Mouse (Mus musculus) cerebellum, postnatal 36 days (tissue): ENCODE results near the gene Wdr91.

Source experiments
- DNase-seq, 2 experiments: peaks; one replicate each; pipeline ENCODE4 v3.0.0; 2021 to 2022; ENCODE audit warnings: mixed read lengths in 2 of 2

Wdr91 gene

DNA sequence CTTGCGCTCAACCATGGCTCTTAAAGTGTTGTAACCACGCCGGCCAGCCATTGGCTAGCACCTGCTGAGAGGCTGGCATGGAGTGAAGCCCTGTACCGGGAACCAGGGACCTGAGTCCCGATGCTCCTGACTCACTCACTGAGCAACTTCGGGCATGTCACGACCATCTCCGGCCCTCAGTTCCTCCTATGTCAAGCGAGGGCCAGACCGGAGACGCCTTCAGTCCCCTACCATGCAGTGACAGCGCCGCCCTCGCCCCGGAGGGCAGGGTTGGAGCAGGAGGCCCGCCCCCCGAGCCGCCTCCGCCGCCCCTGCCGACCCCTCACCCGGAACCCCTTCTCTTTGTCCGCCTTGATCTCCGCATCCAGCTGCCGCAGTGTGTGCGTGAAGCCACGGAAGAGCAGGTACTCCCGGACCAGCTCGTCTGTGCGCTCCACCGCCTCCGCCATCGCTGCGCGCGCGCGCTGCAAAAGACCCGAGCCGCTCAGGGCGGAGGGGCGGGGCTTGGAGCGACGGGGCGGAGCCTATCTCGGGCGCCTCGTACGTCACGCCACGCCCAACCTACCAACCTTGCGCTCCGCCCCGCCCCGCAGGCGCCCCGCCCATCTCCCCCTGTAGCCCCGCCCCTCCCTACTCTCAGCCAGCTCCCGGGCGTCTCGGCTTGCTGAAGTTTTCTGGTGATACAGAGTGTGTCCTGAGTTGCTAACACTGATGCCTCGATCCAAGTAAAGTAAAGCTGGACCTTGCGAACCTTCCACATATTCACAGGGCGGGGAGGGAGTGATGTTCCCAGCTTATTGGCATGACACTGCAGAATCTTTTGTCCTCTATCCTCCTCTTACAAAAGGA, at the start of gene Wdr91:
Gene Wdr91, minus strand, starts transcription at position 506 of the 849 bp plus-strand sequence.
- peak; percentile 93 for DNase-seq

DNA sequence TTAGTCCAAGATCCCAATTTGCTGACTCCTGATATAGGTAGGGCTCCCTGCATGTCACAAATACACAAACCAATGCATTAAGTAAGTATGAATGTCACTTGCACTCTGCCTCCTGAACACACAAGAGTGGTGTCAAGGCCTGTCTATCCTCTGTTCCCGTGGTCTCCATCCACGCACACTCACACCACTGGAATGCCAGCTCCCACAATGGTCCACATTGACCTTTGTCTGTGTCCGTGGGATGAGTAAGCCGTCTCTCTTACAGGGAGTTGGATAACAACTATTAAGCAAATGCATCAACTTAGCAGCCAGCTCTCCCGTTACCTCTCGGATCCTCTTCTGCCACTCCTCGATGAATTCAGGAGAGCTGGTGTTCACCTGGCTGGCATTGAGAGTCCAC, 48.5 kb upstream of the Wdr91 start:
- DNase-seq = no peak

DNA sequence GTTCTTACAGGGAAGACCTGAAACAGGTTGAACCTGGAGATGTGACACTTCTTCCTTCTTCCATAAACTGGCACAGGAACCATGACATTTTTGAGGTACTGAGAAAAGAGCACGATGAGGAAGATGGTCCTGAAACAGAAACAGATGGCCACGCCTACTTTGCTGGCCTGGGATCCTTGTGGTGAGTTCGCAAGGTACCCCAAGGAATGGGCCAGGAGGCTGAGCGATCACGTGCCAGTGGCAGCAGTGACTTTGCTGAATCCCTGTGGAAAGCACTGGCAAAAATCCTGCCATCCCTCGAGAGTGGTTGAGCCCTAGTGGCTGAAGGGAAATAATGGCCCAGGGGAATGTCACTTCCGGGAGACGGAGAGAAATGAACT, 45.2 kb upstream of the Wdr91 start:
- DNase-seq = no peak

DNA sequence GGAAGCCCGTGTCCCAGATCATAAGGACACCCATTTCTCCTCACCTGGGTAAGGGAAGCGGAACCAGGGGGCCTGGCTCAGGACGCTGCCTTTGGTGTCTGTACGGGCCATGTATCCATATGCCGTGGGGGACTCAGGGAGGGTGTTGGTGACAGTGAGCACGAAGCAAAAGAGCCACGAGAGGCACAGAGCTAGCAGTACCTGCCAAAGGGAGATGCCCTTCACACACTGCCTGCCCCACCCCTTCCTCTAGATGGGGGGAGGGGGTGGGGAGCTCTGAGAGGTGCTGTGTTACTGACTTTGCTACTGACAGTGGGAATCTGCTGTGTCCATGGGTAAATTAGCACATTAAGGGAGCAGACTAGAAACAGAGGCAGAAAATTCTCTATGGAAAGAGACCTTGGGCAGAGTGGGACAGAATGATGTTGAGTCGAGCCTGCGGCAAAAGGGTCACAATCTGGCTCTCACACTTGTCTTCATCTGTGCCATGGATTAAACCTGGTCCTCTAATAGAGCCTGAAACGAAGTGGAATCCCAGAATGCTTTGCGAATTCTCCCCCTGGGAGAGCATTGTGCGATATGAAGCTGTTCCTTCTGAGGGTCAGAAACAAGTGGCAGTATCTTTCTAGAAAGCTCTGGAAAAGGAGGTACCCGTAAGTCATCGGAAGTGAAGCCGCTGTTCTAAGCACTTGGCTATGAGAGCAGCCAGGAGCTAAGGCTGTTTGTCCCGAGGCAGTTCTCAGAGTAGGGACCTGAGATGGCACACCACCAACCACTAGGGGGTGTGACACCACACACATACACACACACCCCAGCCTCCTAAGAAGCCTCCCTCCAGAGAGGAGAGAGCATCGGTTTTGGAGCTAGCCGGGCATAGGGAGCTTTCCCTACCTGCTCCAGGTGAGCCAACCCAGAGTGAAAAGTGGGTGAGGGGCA, 44.5 kb upstream of the Wdr91 start:
- no peak for DNase-seq

DNA sequence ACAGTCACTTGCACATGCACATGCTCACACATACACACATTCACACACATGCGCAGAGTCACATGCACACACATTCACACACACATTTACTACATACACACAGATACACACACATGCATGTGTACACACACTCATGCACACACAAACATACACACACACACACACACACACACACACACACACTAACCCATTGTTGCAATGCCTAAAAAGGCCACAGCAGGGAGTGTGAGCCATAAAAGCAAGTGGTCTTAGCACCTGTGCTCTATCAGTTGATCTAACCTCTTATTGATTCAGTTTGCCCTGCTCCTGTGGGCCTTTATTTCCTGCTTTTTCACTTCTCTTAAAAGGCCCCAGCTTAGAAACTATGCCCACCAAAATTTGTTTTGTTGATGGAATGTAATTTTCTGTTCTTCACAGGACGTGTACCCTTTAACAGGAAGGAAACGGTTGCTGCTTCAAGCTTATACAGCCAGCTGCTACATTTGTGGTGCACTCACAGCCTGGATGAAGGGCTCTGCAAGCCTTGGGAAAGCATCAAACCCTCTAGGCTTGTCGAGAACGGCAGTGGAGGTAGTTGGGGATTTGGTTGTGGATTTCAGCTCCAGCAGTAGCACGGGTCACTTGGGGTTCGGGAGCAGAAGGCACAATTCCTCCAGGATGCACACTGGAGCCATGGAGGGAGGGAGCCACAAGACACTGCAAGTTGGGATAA, 41.4 kb upstream of the Wdr91 start:
- no peak for DNase-seq

DNA sequence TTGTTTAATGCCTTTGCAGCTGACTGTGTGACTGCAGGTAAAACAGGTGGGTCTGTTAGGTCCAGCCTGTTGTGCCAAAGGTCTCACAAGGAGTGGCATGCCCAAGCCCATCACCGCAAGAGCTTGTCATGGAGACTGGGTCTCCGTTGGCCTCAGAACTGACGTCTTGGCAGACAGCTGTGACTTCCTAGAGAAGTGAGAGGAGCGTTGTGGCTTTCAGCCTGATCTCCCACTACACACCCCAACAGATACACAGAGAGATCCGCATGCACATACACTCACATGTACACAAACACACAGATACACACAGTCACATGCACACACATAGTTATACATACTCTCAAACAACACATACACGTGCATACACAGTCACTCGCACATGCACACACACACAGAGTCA, 40.8 kb upstream of the Wdr91 start:
- no peak for DNase-seq

DNA sequence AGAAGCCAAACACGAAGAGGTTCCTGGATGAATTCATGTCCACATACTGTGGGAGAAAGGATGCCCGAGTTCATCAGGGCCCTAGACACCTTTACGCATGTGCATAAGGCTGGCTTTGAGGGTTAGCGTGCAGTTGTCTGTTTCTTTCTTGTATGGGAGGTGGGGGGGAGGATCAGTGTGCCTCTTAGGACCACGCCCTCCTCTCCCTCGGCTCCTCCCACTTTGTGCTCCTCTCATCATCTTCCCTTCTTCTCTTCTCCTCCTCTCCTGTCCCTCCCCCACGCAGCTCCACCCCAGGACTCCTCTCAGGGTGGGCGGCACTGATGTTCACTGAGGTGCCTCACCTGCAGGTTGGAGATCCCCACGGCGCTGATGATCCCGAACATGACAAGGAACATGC, 37.8 kb upstream of the Wdr91 start:
- DNase-seq = no peak

DNA sequence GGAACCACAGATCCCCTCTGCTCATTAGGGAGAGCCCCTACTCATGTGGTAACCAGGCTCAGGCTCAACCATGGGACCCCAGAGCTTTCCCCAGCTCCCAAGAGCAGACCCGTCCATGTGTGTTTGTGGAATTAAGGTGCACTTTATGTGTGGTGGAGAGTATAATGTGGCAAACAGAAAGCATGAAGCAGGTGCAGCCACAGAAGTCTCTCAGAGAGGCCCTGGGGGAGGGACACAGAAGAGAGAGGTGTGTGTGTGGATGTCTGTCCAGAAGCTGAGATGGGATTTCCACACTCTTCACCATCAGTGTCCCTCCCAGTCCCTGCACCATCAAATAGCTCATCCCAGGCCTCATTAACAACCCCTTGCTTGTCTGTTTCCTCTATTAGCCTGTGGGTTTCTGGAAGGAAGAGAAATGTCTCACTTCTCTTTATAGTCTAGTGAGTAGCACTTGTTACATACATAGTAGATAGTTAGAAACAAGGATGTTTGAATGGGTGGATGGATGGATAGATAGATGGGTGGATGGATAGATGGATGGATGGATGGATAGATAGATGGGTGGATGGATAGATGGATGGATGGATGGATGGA, 35.9 kb upstream of the Wdr91 start:
- no peak for DNase-seq

DNA sequence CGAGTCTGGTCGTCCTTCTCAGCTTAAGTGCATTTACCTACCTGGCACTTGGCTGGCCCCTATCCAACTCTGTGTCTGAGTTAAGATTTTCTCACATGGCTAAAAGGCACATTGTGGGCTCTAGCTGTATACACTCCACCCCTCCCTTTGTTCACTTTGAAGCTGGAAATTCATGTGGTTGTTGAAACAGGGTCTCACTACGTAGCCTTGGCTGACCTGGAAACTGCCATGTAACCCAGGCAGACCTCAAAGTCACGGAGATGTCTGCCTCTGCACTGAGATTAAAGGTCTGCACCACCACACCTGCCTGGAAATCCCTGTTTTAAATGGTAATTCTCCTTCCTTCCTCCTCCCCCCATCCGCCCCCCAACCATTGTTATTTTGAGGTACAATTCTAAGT, 32.8 kb upstream of the Wdr91 start:
- DNase-seq = no peak

DNA sequence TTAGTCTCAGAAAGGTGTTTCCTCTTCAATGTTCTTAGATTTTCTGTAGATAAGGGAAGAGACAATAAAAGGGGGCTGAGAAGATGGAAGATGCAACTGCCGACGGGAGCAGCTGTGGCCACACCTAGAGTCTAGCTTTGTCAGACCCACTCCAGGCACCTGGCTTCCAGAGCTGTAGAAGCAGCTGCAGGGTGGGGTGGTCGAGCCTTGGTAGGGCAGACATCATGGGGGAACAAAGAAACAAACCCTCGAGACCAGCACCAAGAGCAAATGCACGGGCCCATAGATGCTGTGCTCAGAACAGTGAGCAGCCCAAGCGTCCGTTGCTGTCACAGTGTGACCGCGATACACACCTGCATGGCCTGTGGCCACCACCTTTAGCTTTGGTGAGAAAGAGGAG, 31.8 kb upstream of the Wdr91 start:
- DNase-seq = no peak

DNA sequence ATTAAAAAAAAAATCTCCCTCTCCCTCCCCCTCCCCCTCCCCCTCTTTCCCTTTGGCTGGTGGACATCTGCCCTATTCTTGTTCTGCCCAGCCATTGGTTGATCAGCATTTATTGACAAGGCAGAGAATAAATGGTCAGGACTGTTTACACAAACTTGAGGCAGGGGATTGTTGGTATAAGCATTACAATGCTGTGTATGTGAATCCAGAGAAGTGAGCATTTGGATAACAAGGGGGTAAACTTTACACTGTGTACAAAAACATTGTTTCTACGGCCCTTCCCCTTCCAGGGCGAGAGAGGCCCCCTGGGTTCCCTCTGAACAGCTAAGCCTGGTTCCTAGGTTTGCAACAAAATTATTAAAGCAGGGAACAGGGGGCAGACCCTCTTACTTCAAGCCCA, 30.8 kb upstream of the Wdr91 start:
- DNase-seq = no peak

DNA sequence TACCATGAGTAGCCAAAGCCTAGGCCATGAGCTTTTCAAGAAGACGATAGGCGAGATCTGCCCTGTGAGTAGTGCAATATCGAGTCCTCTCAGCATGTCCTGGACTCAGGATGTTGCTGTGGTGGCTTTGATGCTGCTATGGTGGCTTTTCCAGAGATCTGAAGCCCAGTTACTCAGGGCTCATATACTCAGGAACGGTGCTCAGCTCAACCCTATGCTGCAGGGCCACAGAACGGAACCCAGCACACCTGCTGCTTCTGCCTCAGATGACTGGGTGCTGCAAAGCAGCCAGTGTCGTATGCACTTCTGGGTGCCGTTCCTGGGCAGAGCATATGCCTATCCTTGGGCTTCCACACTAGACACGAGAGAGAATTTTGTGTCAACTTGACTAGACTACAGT, 28.8 kb upstream of the Wdr91 start:
- DNase-seq = no peak

DNA sequence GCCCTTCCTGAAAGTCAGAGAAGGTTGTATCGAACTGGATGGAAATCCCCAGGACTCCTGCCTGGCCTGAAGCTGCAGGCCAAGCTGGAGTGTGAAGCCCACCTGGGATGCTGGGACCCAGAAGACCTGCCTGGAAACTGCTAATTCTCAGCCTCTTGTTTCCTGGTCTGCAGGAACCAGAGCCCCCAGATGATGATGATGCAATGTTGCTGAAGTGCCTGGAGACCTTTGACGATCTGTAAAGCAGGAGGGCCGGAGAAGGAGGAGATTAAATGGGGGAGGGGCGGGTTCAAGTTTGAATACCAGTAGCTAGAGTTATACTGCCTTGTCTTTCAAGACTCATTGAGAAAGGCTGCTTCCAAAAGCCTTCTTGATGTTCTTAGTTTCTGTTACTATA, 28.3 kb upstream of the Wdr91 start:
- no peak for DNase-seq

DNA sequence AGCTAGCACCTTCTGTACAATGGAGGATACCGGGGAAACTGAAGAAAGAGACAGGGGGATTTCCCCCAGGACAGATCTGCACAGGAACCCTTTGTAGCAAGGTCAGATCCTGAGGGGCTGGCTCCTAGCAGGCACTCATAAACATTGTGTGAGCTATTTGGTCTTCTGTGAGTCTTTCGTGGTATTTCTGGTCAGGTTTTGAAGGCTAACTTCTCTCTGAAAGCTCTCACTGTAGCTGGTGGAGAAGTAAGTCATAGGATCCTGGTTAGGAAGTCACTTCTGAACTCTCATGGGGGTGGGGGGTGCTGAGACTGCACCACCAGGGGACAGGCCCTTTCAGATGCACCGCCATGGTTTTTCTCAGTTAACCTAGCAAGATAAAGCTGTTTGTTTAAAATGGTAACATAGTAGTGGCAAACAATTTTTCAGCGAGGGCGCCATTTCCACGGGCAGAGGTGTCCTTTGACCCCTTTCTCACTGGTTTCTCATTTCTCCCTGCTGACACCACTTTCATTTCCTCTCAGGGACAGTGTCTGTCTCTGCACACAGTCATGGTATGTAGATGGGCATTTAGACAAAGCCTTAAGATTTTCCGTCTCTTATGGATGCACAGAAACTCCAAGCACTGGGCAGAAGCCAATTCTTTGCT, 27.7 kb upstream of the Wdr91 start:
- no peak for DNase-seq

DNA sequence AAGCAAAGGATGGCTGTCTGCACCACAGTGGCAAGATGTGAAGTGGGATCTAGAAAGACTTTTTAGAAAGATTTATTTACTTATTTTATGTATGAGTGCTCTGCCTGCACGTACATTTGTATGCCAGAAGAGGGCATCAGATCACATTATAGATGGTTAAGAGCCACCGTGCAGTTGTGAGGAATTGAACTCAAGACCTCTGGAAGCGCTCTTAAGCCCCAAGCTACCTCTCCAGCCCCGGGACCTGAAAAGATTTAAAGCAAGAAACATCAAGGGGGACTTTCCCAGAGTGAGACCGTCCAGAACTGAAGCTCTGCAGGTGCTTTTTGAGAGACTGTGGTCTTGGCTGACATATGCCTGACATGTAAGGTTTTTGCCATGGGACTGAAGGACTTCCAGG, 26.1 kb upstream of the Wdr91 start:
- DNase-seq = no peak

DNA sequence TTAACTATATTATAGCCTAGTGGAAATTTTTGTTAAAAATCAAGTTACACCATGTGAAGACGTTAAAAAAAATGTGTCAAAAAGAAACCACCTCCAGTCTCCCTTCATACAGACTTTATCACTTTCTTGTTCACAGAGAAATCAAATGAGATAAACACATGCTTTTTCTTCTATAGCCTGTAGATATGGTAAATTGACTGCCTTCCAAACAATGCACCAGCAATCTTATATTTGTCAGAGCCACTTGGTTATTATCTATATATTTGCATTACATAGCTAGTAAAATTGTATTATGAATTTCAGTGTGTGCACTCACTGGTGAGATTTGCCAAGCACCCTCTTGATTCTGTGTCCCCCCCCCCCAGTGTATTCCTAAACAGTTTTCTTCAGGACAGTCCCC, 22.0 kb upstream of the Wdr91 start:
- no peak for DNase-seq

DNA sequence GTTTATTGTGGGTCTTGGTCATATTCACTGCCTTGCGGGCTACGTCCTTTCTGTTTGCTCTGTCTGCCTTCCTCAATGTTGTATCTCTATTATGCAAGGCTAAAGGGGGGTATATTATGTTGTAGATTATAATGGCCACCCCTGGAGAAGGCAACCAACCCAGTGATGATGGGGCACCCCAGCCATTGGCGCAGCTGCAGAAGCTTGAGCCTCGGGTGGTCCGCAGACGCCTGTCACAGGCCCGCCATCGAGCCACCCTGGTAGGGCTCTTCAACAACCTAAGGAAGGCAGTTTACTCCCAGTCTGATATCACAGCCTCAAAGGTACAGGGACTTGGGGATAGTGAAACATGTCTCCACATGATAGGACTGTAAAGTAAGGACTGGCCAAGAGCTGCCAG, 16.9 kb upstream of the Wdr91 start:
- no peak for DNase-seq

DNA sequence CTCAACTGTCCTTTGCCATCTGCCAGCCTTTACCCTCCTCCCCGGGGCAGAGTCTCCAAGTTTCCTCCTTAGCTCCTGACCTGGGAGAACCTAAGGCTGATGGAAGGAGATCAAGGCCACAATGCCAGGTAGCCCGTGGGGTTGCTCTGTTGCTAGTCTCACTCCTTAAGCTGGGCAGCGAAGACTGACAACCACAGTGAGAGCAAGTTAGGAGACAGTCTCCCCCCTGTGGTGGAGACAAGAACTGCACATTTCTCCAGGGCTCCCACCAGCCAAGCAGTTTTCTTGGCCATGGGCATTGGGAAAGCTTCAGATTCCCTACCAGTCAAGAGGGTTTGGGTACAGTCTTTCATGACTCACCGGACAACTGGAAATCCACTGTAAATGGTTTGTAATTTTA, 16.5 kb upstream of the Wdr91 start:
- peak; percentile 72 to 76 for DNase-seq

DNA sequence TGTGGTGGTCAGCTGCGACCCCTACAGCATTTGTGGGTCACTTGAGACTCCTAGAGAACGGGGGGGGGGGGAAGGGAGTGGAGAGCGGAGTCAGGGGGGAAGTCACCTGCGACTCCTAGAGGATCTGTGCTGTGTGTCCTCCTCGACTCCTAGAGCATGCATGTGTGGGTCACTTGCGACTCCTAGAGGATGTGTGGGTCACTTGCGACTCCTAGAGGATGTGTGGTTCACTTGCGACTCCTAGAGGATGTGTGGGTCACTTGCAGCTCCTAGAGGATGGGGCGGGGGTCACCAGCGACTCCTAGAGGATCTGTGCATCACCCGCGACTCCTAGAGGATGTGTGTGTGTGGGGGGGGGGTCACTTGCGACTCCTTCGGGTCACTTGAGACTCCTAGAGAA, 11.3 kb upstream of the Wdr91 start:
- DNase-seq = peak in 1 of 2 experiments; percentile 14

DNA sequence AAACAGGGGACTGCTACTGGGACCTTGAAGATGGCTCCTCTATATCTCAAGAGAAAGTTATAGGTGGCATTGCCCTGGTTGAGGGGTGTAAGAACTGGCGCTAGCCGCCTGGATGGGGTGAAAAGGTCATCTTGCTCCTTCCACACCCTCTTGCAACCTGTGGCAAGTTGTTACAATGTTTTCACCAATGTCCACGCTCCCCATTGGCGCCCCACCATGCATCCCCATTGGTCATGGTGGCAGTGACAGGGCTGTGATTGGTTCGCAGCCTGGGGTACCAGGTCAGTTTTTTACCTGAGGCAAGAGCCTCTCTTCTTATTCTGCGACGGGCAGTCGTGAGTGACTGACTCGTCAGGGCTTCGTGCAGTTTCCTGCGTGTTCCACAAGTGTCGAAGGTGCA, 10.0 kb upstream of the Wdr91 start:
- no peak for DNase-seq

DNA sequence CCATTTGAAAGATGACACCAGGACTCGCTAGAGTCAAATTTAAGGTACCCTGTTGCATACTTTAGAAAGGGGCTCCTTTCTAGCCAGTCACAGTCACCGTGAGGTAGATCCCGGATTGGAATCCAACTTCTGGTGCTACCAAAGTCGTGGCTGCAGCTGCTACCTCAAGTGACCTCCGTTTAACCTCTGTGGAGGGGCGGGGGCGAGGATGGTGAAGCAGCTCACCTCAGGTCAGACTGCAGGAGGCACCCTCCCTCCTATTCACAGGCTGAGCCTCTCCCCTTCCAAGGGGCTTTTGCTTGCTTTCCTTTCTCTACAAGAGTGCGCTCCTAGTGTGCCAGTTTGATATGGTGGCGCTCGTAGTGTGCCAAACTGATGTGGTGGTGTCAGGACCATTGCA, 9.3 kb upstream of the Wdr91 start, which contains the start of gene Stra8:
Gene Stra8, plus strand, starts transcription at position 208 of the 400 bp plus-strand sequence.
- no peak for DNase-seq

DNA sequence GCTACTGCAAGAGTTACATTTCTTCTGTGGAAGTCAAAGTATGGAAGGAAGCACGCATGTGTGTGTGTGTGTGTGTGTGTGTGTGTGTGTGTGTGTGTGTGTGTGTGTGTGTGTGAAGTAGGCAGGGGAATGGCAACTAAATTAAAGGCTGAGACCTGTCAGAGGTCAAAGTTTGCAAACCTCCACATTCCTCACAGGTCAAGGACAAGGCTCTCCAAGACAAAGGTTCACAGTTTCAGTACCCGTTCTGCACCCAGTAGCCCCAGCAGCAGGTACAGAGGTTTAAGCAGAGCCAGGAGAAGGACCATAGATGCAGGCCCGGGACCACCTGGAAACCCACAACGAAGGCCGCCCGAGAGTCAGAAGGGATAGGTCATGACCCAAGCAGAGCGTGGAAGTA, 8.5 kb upstream of the Wdr91 start:
- no peak for DNase-seq
